Mouse (Mus musculus): Measurements from ENCODE around the gene Pcyt1a.
"Not testable (repeated sequence)": the region's sequence is repeated elsewhere in the genome, so short reads cannot be mapped to it uniquely, and the experiment has no call there.

The Pcyt1a gene

DNA sequence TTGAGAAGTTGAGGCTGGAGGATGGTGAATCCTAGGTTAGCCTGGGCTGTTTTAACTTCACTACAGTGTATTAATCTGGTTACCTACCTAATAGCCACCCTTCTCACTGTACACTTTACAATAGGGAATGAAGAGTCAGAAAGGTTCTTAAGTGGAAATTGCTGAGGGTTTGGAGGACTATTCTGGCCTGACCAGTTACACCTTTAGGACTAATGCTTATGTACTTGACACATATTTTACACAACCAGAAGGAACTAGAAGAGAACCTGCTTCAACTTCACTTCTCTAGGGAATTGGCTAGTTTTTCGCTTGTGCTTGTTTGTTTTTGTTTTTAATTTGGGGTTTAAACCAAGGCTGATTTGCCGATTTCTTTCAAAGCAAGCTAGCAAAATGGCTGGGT, 2.4 kb downstream of the Pcyt1a start:
- DNase-seq (ENCODE audit: low read depth, low spot score): no peak

DNA sequence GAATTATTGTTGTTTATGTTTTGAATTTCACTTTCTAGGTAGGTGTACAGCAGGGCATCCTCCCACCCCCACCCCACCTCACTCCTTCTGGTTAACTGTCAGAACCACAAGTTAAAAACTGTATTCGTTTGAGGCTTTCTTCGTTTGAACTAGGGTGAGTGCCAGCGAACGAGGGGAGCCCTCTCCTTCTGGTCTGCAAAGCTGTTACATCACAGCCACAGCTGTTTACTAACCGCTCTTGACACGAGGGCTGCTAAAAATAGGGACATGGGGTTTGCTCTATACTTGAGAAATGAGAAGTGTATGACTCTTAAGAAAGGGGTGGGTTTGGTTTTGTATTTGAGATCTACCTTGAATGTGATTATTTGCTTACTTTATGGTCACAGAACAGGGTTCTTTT, 3.3 kb downstream of the Pcyt1a start:
- DNase-seq (ENCODE audit: low read depth, low spot score): no peak

DNA sequence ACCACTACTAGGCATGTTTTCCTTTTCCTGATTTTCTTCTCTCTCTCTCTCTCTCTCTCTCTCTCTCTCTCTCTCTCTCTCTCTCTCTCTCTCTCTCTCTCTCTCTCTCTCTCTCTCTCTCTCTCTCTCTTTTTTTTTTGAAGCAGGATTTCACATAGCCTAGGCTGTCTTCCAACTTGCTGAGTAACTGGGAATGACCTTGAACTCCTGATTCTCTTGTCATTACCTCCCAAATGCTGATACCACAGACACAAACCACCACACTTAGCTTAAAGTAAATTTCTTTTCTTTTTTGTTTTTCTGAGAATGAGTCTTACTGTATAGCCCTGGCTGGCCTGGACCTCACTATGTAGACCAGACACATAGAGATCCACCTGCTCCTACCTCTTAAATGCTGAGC, 4.0 kb downstream of the Pcyt1a start:
- DNase-seq (ENCODE audit: low read depth, low spot score): no peak

DNA sequence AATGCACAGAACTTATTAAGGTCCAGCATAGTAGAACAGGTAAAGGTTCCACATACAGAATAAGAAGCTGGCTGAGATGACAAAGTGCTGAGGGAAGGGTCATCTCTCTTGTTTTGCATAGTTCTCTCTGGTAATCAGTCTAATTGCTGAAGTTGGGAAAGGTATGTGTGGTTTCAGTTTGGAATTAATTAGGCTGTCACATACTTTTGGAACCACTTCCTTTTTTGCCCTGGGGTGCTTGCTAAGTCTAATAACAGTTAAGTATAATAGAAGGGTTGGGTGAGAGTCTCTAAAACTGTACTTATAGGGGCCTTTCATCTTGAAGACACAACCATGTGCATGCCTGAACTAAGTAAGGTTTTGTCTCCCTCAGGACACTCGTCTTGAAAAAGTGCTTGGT, 5.9 kb downstream of the Pcyt1a start:
- no peak for DNase-seq (ENCODE audit: low read depth, low spot score)

DNA sequence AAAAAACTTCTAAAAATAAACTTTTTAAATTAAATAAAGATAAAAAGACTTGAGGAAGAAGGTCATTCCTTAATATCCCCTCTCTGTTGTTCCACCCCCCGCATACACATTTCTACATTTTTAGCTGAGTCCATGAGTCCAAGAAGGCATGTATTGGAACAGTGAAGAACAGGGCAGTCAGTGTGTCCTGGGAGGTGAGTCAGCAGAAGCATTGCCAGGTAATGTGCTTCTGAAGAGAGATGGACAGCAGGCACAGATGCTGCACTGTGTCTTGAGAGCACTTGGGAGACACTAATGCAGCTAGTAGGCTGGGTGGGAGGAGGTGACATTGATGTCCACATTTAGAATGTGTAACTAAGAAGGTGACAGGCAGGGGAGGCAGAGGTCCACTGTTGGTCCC, 6.5 kb downstream of the Pcyt1a start:
- DNase-seq (ENCODE audit: low read depth, low spot score): no peak

DNA sequence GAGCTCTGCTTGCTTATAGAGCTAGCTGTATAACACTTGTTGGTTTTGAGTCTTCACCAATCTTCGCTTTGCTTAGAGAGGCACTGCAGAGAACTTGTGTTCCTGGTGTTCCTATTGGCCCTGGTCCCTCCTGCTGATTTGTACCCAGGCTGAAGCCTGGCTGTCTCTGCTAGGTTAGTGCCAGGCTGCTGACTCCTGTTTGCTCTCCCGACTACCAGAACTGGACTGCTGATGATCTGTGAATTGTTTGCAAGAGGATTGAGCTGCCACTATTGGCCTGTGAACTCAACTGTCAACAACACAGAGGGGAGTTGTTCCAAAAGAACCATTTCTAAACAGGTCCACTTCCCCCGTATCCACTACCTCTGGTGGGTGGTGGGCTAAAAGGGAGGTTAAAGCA, 10.7 kb downstream of the Pcyt1a start:
- no peak for DNase-seq (ENCODE audit: low read depth, low spot score)

DNA sequence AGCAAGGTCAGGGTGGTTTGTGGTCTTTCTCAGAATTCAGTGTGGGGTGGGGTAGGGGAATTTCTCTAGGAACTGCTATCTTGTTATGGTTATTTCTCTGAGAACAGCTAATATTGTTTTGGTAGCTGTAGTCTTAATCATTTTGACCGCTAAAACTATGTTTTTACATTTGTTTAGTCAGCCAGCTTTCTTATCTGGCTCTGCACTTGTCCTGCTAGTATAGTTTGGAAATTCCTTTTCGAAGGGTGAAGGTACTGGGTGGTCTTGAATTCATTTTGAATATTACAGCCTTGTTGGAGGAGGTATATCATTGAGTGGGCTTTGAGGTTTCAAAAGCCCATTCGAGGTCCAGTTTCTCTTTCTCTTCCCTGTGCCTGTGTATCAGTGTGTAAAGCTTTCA, 13.9 kb downstream of the Pcyt1a start:
- DNase-seq (ENCODE audit: low read depth, low spot score): not testable (repeated sequence)

DNA sequence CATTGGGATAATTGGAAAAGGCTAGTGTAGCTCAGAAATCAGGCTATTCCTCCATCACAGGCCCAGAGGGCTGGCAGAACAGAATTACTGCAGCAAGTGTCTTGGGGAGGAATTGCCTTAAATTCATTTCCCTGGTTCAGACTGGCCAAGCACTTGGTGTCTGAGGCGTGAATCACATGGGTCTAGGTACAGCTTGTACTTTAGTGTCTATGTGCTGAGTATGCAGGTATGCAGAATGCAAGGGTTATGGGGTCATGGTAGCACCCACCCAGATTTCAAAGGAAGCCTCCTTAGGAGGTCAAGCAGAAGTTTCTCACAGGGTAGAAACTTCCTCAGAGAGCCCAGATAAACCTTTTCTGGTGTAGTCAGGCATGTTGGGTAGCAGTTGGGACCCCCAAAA, 14.8 kb downstream of the Pcyt1a start:
- DNase-seq (ENCODE audit: low read depth, low spot score): no peak

DNA sequence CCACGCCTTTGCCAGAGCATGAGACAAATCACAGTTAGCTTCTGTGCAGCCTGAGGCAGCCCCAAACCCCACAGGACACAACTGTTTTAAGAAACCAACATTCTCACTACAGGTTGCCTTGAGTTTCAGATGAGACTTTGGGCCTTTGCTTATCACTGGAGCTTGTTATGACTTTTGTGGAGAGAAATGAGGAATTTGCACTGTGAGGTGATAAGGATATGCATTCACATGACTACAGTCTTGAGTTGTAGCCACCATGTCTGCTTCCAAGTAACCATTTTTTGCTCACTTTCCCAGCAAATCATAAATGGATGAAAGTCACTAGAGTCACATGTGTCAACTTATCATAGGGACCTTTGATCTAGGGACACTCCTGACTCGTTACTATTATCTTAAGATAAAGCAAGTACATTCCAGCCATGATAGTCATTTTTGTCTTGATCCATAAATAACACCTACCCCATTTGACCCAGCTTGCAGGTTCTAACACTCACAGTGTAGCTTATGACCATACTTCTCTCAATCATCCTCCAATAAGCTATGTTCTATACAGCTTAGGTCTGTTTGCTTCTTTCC, 15.9 kb downstream of the Pcyt1a start:
- DNase-seq (ENCODE audit: low read depth, low spot score): no peak

DNA sequence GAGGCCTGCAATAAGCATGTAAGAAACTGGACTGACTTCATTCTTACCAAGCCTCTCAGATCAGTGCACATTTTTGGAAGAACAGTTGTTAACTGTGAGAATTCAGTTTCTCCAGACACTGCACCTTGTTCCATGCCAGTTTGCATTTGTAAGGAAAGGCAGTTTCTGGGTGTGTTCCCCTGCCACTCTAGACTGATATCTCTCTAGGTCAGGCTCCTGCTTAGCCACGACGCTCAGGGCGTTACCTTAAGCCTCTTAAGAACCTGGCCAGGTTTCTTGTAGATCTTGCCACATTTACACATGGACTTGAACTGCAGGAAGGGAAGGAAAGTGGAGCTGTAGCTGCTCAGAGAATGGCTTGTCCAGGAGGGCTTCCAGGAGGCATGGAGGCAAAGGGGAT, 18.9 kb downstream of the Pcyt1a start:
- DNase-seq (ENCODE audit: low read depth, low spot score): no peak

DNA sequence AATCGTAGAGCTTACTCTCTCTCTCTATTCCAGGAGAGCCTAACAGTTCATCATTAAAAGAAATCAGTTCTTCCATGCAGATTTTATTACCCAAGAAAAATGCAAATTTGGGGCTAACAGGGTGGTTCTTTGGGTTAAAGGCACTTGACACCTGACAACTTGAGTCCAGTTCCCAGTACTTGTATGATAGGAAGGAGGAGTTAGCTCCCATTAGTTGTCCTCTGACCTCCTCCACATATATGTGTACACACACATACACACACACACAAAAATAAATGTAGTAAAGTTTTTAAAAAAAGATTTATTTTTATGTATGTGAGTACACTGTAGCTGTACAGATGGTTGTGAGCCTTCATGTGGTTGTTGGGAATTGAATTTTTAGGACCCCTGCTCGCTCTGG, 19.4 kb downstream of the Pcyt1a start:
- no peak for DNase-seq (ENCODE audit: low read depth, low spot score)

DNA sequence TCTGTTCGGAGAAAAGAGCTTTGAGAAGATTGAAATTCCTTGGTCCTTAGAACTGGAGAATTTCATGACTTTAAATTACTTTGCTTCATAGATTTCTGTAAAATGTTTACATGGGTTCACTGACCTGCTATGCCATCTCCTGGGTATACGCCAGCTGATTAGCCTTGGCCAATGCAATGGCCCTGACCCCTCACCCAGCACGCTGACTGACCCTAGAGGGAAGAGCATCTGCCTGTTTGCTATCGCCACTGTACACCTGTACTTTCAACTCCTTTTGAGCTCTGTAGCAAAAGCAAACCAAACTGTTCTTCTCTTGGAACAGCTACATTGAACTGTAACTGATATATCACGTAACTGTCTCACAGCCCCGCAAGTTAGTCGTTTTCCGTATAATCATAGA, 22.4 kb downstream of the Pcyt1a start:
- DNase-seq (ENCODE audit: low read depth, low spot score): no peak

DNA sequence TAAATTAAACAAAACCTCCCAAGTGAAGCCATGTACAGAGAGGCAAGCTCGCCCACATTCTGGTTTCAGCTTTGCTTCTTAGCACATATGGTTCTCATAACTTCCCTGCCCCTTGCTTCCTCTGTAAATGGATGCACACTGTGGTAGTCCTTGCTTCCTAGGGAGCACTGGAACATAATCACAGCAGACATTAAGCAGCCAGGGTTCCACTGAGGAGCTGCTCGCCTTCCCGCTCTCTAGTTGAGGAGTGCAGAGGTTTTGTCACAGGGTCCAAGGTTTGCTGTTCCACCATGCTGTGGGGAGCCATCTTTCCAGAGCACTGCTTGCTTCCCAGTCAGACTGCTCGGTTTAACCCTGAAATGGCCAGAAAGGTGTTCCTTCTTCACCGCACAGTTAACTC, 23.9 kb downstream of the Pcyt1a start:
- no peak for DNase-seq (ENCODE audit: low read depth, low spot score)

DNA sequence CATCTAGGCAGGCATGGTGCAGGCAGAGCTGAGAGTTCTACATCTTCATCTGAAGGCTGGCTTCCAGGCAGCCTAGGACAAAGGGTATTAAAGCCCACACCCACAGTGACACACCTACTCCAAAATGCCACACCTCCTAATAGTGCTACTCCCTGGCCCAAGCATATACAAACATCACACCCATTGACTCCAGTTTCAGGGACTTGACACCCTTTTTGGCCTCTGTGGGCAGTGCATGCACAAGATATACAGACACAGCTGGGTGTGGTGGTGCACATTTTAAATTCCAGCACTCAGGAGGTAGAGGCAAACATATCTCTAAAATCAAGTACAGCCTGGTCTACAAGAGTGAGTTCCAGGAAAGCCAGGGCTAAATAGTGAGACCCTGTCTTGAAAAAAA, 25.4 kb downstream of the Pcyt1a start:
- DNase-seq (ENCODE audit: low read depth, low spot score): no peak

DNA sequence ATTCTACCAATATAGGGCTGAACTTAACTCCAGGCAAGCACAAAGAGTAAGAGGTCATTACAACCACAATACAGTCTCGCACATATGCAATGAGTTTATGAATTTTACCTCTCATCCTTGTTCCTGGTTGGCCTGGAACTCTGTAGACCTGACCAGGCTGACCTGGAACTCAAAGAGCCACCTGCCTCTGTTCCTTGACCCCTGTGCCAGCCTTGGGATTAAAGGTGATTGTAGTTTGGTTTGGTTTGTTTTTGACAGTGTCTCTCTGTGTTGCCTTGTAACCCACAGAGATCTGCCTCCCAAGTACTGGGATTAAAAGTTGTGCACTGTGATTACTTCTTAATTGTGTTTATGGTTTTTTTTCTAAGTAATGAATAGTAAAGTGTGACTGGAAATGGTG, 26.0 kb downstream of the Pcyt1a start:
- DNase-seq (ENCODE audit: low read depth, low spot score): no peak

DNA sequence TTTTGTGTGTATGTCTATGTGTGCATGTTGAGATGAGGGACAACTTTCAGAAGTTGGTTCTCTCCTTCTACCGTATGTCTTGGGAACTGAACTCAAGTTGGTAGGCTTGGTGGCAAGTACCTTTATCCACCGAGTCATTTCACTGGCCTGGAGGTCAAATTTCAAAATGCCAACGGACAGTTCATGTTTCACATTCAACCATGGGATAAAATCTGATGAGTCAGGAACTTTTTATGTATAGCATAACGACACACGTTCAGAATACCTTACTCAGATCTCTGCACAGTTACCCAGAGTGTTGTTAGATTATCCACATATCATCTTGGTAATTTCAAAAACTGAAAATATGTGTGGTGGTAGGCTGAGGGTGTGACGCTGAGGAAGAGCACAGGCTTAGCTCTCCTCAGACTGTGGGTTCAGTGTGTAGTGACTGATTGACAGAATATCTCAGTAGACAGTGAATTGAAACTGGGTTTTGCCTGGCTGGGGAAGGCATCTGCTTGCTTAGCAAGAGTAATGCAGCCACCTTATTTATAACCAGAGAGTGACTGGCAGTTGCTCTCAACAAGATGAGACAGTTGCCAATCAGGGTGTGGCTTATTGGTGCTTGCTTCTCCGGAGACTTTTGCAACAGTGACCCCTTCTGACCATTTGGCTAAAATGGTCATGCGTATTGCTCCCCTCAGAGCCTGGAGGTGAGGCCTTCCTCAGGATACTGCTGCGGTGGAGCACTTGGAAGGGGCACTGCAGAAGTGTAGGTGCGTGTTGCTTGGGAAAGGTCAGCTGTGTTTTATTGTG, 27.1 kb downstream of the Pcyt1a start:
- peak; percentile 75 for DNase-seq (ENCODE audit: low read depth, low spot score)

DNA sequence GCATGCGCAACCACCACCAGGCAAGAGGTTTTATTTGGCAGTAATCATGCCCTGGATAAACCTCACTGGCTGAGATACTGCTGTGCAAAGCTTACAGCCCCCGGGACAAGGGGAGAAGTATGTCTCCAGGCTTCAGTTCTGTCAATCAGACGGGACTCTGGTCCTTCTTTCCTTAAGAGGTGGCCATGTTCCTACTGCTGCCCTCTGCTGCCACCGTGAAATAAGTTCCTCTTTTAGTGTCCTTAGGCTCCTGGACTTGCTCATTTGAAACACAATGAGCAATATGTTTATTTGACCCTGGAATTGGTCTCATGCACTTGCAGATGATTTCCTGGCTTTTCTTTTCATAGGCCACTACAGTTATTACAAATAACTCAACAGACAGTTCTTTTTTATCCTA, 29.8 kb downstream of the Pcyt1a start:
- no peak for DNase-seq (ENCODE audit: low read depth, low spot score)

DNA sequence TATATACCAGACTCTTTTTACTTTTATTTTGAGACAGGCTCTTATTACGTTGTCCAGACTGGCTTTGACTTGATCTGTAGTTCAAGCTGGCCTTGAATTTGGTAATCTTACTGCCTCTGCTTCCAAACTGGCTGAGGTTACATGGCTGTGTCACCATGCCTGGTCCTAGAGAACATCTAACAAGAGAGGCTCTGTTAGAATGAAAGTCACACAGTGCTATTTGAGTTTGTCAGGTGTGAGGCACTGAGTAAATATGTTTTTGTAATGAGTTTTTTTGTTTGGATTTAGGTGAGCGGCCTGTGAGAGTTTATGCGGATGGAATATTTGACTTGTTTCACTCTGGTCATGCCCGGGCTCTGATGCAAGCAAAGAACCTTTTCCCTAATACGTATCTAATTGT, 31.0 kb downstream of the Pcyt1a start:
- DNase-seq (ENCODE audit: low read depth, low spot score): no peak

DNA sequence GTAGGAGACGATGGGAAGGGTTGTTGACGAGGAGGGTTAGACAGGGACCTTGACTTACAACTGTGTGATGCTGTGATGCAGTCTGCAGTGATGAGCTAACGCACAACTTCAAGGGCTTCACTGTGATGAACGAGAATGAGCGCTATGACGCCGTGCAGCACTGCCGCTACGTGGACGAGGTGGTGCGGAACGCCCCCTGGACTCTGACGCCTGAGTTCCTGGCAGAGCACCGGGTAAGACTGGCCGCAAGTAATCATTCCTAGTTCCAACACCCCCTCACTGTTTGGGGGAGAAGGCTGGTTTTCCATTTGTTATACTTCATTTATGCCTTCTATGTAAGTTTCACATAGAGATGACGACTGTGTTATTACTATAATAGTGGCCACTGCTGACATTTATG, 32.2 kb downstream of the Pcyt1a start:
- DNase-seq (ENCODE audit: low read depth, low spot score): no peak

DNA sequence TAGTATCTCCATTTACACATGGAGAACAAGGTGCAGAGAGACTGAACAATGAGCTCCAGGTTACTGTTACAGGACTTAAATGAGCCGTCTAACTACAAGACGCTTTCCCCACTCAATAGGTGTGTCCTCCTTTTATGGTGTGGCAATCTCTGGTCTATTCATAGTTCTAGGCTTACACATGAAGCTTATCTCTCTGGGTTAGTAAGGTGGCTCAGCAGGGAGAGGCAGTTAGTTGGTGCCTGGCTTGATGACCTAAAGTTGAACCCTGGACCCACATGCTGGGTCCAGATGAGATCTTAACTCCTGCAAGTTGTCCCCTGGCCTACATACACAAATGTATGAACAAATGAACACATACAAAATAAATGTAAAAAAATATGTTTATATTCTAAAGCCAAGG, 32.7 kb downstream of the Pcyt1a start:
- peak; percentile 55 for DNase-seq (ENCODE audit: low read depth, low spot score)

DNA sequence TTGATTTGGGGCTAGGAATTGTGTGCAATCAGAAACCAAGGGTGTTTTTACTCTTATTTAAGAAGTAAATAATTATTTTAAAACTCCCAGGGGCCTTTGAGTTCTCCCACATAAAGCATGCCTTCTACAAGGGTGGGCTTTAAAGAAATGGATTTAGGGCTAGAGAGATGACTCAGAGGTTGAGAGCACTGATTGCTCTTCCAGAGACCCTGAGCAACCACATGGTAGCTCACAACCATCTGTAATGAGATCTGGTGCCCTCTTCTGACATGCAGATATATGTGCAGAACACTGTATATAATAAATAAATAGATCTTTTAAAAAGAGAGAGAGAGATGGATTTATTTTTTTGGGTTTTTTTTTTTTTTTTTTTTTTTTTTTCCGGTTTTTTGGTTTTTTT, 34.2 kb downstream of the Pcyt1a start:
- DNase-seq (ENCODE audit: low read depth, low spot score): no peak

DNA sequence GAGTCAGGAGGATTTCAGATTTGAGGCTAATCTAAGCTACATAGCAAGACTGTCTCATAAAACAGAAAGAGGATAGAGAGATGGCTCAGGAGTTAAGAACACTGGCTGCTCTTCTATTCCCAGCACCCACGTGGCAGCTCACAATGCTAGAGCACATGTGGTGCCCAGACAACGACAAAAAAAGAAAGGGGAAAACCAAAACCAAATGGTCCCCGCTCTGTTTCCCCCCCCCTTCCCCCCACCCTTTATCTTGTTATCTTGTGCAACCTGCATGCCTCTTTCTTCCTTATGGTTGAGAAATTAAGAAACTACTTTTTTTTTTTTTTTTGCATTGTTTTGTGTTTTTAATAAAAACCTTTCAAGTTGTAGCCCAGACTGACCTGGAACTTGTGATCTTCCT, 37.8 kb downstream of the Pcyt1a start:
- DNase-seq (ENCODE audit: low read depth, low spot score): no peak

DNA sequence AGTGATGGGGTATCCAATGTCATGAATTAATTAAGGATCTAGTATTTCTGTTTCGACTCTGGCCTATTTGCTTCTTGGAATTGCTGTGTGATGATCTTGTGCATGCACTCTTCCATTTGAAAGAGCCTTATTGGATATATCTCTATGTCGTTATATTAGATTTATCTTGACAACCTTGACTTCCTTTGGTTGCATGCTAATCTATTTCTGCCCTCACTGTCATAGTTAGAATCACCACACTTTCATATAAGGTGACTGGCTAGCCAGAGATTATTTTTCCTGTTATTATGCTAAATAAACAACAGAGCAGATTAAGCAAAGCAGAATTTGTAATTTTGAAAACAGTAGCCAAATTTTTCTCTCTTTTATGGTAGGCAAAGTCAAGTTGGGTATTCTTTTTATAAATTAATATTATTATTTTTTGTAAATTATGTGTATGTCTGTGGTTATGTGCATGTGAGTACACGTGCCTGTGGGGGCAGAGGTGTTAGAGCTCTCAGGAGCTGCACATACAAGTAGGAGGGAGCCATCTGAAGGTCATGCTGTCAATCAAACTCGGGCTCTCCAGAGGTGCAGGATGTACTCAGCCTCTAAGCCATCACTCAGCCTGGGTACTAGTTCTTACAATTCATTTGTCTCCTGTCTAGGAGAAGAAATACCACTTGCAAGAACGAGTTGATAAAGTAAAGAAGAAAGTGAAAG, 38.8 kb downstream of the Pcyt1a start:
- no peak for DNase-seq (ENCODE audit: low read depth, low spot score)

Data from R1 (cell line).